Mouse (Mus musculus): ENCODE measurements around the gene 2410002F23Rik. TPM values are rescaled to one million over a fixed set of nuclear protein-coding genes. Genes with fewer than 3 reads are reported as not detected.
"Not testable (repeated sequence)": the region's sequence is repeated elsewhere in the genome, so short reads cannot be mapped to it uniquely, and the experiment has no call there.

The 2410002F23Rik gene
- total and polyA plus RNA-seq, 2 experiments from 2014 or later: 279 to 379 TPM

DNA sequence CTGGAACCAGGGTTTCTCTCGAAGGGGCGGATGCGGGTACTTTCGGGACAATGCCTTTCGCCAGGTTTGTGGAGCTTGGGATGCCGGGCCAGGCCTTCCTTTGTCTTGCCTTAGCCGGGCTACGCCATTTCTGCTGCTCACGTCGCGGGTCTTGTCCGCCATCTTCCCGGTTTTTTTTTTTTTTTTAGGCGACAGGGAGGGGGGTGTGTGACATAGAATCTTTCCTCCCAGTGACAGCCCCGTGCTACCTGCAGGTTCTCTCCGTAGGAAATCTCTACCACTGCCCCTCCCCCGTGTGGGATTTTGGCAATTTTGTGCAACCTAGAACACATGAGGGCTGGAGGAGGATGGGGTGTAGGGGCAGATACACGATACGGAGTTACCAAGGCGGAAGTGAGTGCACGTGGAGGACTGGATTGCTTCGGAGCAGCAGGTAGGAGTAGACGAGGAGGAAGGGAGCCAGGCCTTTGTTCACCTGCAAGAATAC, 505 bp downstream of the 2410002F23Rik start:
- Histone ChIP-seq H3K4me1 (ENCODE audit: insufficient read depth, low read length) (peaks cover 7% of the 10 kb centered on the region; the same call in 1 of the 2 replicates), H3K27me3 (ENCODE audit: insufficient read depth, low read length) (no peaks in the 10 kb centered on the region), H3K27ac (ENCODE audit: low read depth, low read length) (peak overlapping the region; percentile 100), H3K4me2 (ENCODE audit: low read depth, low read length, poor library complexity, severe bottlenecking) (peak overlapping the region; percentile 86), H3K36me3 (ENCODE audit: insufficient read depth, low read length) (peaks cover 16% of the 10 kb centered on the region), H3K9ac (replicated peaks; ENCODE audit: low read length, poor library complexity, severe bottlenecking) (peak overlapping the region; percentile 100), H3K9me3 (ENCODE audit: low read length) (no peaks in the 10 kb centered on the region), H3K4me3 (ENCODE audit: low read depth, low read length) (peak overlapping the region; percentile 83)
- TF ChIP-seq CTCF (IDR thresholded peaks at IDR 0.05): no peak
- peak; percentile 69 for DNase-seq (ENCODE audit: low spot score)
- WGBS: under 1% methylated on average over 23 of the region's 23 CpGs
- ATAC-seq (ENCODE audit: low FRiP score): peak; percentile 56

DNA sequence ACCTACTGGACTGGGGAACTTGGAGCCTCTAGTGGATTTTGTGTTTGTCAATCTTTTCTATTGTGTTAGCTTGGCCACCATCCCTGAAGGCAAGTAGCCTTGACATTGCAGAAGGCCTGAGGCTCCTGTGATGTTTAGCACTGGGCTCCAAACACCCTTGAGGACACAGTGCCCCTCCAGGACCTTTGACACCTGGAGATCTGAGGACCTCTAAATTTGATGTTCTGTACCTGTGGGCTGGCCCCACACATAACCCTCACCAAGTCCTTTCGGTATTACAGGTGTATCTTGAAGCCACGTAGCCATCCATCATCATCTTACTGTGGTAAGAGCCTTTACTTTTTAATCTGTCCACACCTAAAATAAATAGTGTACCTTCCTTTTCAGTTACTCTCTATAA, 1.4 kb downstream of the 2410002F23Rik start:
- WGBS: 99% methylated on average over 2 of the region's 2 CpGs
- Histone ChIP-seq H3K27ac (ENCODE audit: low read depth, low read length) (0 out of 2 replicates have a peak overlapping the region, but pooled peaks have one; percentile 38), H3K9me3 (ENCODE audit: low read length) (no peaks in the 10 kb centered on the region), H3K9ac (replicated peaks; ENCODE audit: low read length, poor library complexity, severe bottlenecking) (peak overlapping the region; percentile 100; the same call in 1 of the 2 replicates), H3K4me1 (ENCODE audit: insufficient read depth, low read length) (peaks cover 7% of the 10 kb centered on the region; the same call in 1 of the 2 replicates), H3K27me3 (ENCODE audit: insufficient read depth, low read length) (no peaks in the 10 kb centered on the region), H3K36me3 (ENCODE audit: insufficient read depth, low read length) (peaks cover 26% of the 10 kb centered on the region), H3K4me3 (ENCODE audit: low read depth, low read length) (peak overlapping the region; percentile 83), H3K4me2 (ENCODE audit: low read depth, low read length, poor library complexity, severe bottlenecking) (peak overlapping the region; percentile 86)
- TF ChIP-seq CTCF (IDR thresholded peaks at IDR 0.05): no peak
- DNase-seq (ENCODE audit: low spot score) (no peak), ATAC-seq (ENCODE audit: low FRiP score) (no peak)

DNA sequence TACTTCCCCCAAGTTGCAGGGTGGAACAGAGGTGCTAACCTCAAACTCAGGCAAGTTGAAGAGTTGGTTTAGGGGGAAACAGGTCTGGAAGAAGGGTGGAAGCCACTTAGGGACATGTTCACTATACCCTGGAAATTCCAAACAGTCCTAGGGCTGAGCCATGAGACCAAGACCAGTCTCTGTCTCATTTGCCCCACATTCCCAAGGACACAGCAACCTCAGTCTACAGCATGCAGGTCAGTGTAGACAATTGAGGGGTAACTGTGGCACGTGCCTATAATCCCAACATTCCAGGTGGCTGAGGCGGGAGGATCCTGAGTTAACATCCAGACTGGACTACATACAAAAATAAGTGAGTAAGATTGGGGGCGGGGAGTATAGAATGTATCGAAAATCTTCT, 2.7 kb downstream of the 2410002F23Rik start:
- Histone ChIP-seq H3K36me3 (ENCODE audit: insufficient read depth, low read length) (peaks cover 28% of the 10 kb centered on the region), H3K27me3 (ENCODE audit: insufficient read depth, low read length) (no peaks in the 10 kb centered on the region), H3K27ac (ENCODE audit: low read depth, low read length) (no peak overlapping the region), H3K4me3 (ENCODE audit: low read depth, low read length) (no peak overlapping the region), H3K9me3 (ENCODE audit: low read length) (no peaks in the 10 kb centered on the region), H3K4me2 (ENCODE audit: low read depth, low read length, poor library complexity, severe bottlenecking) (no peak overlapping the region), H3K4me1 (ENCODE audit: insufficient read depth, low read length) (peaks cover 7% of the 10 kb centered on the region; the same call in 1 of the 2 replicates), H3K9ac (replicated peaks; ENCODE audit: low read length, poor library complexity, severe bottlenecking) (no peak overlapping the region)
- 98% methylated on average over 4 of the region's 4 CpGs for WGBS
- no peak for DNase-seq (ENCODE audit: low spot score)
- TF ChIP-seq CTCF (IDR thresholded peaks at IDR 0.05): no peak
- ATAC-seq (ENCODE audit: low FRiP score): no peak

- H3K36me3 ChIP-seq (ENCODE audit: insufficient read depth, low read length): peaks cover 28% of the 10 kb centered on the region
- ATAC-seq (ENCODE audit: low FRiP score); H3K27me3 ChIP-seq (ENCODE audit: insufficient read depth, low read length); H3K4me1 ChIP-seq (ENCODE audit: insufficient read depth, low read length); H3K9me3 ChIP-seq (ENCODE audit: low read length); H3K4me2 ChIP-seq (ENCODE audit: low read depth, low read length, poor library complexity, severe bottlenecking); H3K9ac ChIP-seq (replicated peaks; ENCODE audit: low read length, poor library complexity, severe bottlenecking); H3K27ac ChIP-seq (ENCODE audit: low read depth, low read length); H3K4me3 ChIP-seq (ENCODE audit: low read depth, low read length); DNase-seq (ENCODE audit: low spot score): not testable (repeated sequence)
- WGBS: 87% methylated on average over 17 of the region's 17 CpGs
Observed at GRCm38 (mm10) chr7:44250732-44251275, 4.3 kb downstream of the 2410002F23Rik start.

DNA sequence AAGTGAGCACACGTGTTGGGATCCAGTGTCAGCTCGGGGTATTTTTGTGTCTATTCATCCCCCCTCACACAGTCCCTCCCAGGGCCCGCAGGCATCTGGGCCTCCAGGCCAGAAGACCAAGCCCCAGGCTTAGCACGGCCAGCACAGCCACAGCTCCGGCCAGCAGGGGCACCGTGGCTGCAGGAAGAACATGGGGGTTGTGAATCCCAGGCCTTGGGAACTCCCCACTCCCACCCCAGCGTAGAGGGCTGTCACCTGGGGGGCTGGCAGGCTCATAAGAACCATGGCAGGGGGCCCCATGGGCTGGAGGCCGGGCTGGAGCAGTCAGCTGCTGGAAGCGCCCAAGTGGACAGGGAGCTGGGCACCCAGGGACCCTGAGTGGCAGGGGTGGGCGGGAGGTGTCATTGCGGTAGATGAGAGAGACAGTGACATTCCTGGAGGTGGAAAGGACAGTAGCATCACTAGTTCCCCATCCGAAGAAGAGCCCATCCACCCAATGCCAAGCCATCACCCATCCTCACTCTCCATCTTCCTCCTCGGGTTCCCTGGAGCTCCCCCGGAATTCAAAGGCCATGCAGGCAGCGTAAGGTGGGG, 6.6 kb downstream of the 2410002F23Rik start:
- no peak overlapping the region for H3K4me2 ChIP-seq (ENCODE audit: low read depth, low read length, poor library complexity, severe bottlenecking)
- H3K27me3 ChIP-seq (ENCODE audit: insufficient read depth, low read length): no peaks in the 10 kb centered on the region
- peak; percentile 20 for TF ChIP-seq CTCF (IDR thresholded peaks at IDR 0.05)
- no peak for DNase-seq (ENCODE audit: low spot score)
- H3K4me3 ChIP-seq (ENCODE audit: low read depth, low read length): no peak overlapping the region
- no peak for ATAC-seq (ENCODE audit: low FRiP score)
- H3K27ac ChIP-seq (ENCODE audit: low read depth, low read length): 0 out of 2 replicates have a peak overlapping the region, but pooled peaks have one; percentile 43
- H3K9me3 ChIP-seq (ENCODE audit: low read length): no peaks in the 10 kb centered on the region
- H3K4me1 ChIP-seq (ENCODE audit: insufficient read depth, low read length): peaks cover 1% of the 10 kb centered on the region; the same call in 1 of the 2 replicates
- WGBS: 66% methylated on average over 15 of the region's 15 CpGs
- peaks cover 28% of the 10 kb centered on the region for H3K36me3 ChIP-seq (ENCODE audit: insufficient read depth, low read length)
- H3K9ac ChIP-seq (replicated peaks; ENCODE audit: low read length, poor library complexity, severe bottlenecking): no peak overlapping the region

- 82% methylated on average over 6 of the region's 6 CpGs for WGBS
- no peak for TF ChIP-seq CTCF (IDR thresholded peaks at IDR 0.05)
Observed at GRCm38 (mm10) chr7:44254930-44255329, 8.4 kb downstream of the 2410002F23Rik start.

More at GRCm38 (mm10) chr7:44254930-44255329, 8.4 kb downstream of the 2410002F23Rik start:
- ATAC-seq (ENCODE audit: low FRiP score) (no peak), DNase-seq (ENCODE audit: low spot score) (no peak)
- Histone ChIP-seq H3K4me2 (ENCODE audit: low read depth, low read length, poor library complexity, severe bottlenecking) (no peak overlapping the region), H3K36me3 (ENCODE audit: insufficient read depth, low read length) (peaks cover 21% of the 10 kb centered on the region), H3K27ac (ENCODE audit: low read depth, low read length) (no peak overlapping the region), H3K9ac (replicated peaks; ENCODE audit: low read length, poor library complexity, severe bottlenecking) (no peak overlapping the region), H3K4me1 (ENCODE audit: insufficient read depth, low read length) (no peaks in the 10 kb centered on the region), H3K9me3 (ENCODE audit: low read length) (no peaks in the 10 kb centered on the region), H3K27me3 (ENCODE audit: insufficient read depth, low read length) (no peaks in the 10 kb centered on the region), H3K4me3 (ENCODE audit: low read depth, low read length) (no peak overlapping the region)

All from midbrain, postnatal 0 days (tissue).